Mouse (Mus musculus) kidney, adult 18-20 months (tissue): ENCODE results near the gene Mfsd2a.

ENCODE experiments used
- DNase-seq: peaks from one replicate; pipeline ENCODE4 v3.0.0; 2021

Gene Mfsd2a

DNA sequence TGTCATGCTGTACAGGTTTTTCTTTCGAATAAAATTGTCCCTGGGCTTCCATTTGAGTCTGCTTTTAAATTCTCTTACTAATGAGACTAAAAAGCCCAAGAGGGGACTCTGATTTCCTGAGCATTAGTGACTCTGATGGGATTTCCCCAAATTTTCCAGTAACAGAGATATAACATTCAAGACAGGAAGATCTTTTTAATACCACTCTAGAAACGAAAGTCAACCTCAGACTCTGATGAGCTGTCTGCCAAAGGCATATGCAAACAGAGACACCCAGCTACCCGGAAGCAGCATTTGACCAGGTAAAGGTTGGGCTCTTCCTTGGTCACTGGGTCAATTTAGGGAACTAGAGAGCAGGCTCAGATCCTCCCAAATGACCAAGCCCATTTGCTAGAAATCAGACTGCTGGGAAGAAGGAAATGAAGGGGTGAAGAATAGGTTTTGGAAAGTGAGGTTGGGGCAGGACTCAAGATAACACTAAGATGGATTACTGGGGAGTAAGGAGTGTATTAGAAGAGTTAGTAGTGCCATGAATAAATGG is 27.9 kb downstream of the Mfsd2a start:
- no peak for DNase-seq

DNA sequence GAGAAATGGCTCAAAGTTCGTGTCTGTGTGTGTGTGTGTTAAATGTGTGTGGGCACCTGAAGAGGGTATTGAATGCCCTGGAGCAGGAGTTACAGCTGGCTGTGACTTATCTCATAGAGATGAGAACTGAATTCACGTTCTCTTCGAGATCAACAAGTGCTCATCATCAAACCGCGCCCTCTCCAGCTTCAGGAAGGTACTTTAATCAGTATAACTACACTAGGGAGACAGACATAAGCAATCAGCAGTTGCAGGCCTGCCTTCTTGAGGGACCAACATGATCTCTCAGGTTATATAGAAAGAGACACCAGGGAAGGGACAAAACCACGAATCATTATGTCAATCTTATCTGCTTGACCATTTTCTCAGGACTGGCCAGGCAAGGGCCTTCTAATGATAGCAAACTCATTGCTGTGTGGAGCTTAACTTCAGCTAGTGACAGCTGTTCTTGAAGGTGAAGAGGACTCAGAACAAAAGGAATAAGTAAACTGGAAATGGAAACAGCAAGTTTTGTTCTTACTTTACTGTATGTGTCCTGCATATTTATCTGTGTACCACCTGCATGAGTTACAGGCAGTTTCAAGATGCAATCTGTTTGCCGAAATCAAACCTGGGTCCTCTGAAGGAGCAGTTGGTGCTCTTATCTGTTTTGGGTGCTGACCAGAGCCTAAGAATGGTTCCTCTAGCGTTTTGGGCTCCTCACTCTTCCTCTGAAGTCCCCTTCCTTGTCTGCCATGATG is 28.6 kb downstream of the Mfsd2a start:
- no peak for DNase-seq

DNA sequence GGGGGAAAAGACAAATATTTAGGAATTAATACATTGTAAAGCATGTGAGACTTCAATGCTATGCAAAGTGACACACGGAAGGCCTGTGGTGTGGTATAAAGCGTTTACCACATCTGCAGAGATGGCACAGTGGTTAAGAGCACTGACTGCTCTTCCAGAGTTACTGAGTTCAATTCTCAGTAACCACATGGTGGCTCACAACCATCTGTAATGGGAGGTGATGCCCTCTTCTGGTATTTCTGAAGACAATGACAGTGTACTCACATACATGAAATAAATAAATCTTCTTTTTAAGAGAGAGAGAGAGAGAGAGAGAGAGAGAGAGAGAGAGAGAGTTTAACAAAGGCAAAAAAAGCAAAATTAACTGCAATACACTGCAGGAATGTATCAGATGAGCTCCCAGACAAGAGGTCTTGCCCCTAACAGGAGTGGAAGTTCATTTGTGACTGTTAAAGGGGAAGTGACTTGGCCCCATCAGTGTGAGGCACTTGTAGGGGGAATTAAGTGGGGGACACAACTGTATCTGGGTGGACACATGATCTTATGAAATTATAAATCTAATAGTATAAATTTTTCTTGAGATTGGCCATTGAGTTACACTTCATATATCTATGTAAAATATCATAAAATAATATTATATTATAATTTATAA is 29.9 kb downstream of the Mfsd2a start:
- no peak for DNase-seq

GRCm38 (mm10) chr4:122923392-122924344 is 37.3 kb downstream of the Mfsd2a start:
- peak; percentile 29 for DNase-seq

DNA sequence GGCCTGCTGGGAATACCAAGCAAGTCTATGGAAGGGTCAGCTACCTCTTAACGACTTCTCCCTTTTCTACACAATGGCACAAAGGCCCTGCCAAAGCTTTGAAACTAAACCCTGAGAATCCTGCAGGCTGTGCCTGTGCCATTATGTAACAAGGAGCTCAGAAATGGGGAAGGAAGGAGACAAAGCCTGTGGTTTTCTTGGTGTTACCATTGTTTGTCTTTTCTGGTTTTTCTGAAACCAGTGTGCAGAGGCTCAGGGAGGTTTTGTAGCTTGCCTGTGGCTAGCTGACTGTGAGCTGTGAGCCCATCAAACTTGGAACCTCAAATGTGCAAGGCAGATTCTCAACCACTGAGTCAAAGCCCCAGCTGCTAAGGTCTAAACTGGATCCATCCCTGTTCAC is 38.1 kb downstream of the Mfsd2a start:
- peak; percentile 23 for DNase-seq

GRCm38 (mm10) chr4:122915985-122916384 is 45.0 kb downstream of the Mfsd2a start:
- DNase-seq: no peak

DNA sequence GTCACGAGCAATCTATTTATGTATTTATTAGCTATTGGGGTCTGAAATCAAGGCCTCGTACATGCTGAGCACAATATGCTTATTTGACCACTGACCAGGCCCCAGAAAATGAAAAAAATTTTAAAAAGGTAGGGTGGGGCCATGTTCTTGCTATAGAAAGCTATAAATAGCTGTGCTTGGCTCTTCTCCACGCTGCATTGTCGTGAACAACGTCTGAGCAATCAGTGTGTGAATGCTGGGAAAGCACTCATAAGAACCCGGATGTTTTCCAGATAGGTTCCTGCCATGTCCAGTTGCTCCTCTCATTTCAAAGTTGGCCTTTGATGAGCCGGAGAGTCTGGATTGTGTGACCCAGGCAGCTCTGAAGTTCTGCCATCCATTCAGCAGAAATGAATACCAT is 46.8 kb downstream of the Mfsd2a start:
- no peak for DNase-seq

DNA sequence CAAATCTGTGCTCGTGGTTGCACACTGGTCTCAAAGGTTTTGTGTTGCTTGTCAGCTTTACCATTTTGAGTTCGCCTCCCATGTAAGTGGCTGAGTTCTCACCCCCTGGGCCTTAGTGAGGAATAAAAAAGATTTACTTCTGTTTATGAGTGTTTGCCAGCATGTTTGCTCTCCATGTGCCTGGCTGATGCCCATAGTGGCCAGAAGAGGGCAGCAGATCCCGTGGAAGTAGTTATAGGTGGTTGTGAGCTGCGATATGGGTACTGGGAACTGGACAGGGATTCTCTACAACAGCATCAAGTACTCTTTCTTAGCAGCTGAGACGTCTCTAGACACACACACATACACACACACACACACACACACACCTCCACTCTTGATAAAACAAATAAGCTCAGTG is 48.4 kb downstream of the Mfsd2a start:
- no peak for DNase-seq

- no peak for DNase-seq
Observed at GRCm38 (mm10) chr4:122910577-122910976, 50.4 kb downstream of the Mfsd2a start.

GRCm38 (mm10) chr4:122909572-122910189 is 51.3 kb downstream of the Mfsd2a start:
- DNase-seq: no peak

DNA sequence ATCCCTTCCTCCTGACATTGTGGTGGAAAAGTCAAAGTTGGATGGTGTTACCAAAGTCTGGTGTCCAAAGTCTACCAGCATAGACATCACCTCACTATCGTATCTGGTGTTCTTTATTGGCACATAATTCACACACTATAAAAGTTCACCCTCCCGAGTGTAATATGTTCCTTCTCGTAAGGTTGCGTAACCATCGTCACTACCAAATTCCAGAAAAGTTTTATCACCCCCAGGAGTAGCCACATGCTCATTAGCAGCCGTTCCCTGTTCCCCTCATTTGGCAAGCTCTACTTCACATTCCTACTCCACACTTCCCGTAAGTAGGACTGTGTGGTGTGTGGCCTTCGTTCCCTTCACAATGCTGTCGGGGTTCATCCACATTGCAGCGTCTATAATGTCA is 55.6 kb downstream of the Mfsd2a start:
- DNase-seq: no peak

GRCm38 (mm10) chr4:122903709-122904108 is 57.3 kb downstream of the Mfsd2a start:
- no peak for DNase-seq

- DNase-seq: peak; percentile 18
Observed at GRCm38 (mm10) chr4:122902156-122902555, 58.8 kb downstream of the Mfsd2a start.

- DNase-seq: peak; percentile 69
Observed at GRCm38 (mm10) chr4:122898313-122898712, 62.7 kb downstream of the Mfsd2a start.

DNA sequence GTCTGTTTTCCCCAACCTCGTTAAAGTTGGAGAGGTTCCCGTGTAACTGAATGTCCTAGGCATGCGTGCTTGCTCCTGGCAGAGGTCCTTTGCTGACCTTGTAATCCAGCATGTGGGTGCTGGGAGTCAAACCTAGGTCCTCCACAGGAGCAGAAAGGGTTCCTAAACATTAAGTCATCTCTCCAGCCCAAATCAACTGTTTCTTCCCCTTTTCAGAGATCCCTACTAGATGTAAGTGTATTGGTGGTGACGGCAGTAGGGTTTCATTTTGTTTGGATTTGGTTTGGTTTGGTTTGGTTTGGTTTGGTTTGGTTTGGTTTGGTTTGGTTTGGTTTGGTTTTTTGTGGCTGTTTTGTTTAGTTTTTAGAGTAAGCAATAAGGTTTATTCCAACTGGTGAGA is 63.2 kb downstream of the Mfsd2a start:
- DNase-seq: no peak
